Mouse (Mus musculus) heart, adult 2 months (tissue): ENCODE data around the gene Ehd4. TPM values are rescaled to one million over a fixed set of nuclear protein-coding genes. Genes with fewer than 3 reads are reported as not detected.

ENCODE experiments used
- DNase-seq, 2 experiments: peaks; one replicate each; pipeline ENCODE4 v3.0.0; 2021
- H3K27ac ChIP-seq: fragments of 200-600 bp; 2 replicates; pipeline ENCODE4 v1.8.1; 2022
- H3K27me3 ChIP-seq: fragments of 200-500 bp; 2 replicates; pipeline ENCODE4 v1.6.1; 2012; ENCODE audit warnings: mild to moderate bottlenecking, low read length, inconsistent platforms, mixed read lengths; ENCODE audit not compliant: control insufficient read depth, insufficient read depth
- H3K36me3 ChIP-seq: fragments of 200-500 bp; 2 replicates; pipeline ENCODE4 v1.6.1; 2012; ENCODE audit warnings: low read length, inconsistent platforms; ENCODE audit not compliant: control insufficient read depth, insufficient read depth
- H3K4me1 ChIP-seq: fragments of 200-500 bp; 2 replicates; pipeline ENCODE4 v1.6.1; 2011; ENCODE audit warnings: low read length; ENCODE audit not compliant: control insufficient read depth, insufficient read depth
- H3K4me3 ChIP-seq: fragments of 200-600 bp; 2 replicates; pipeline ENCODE4 v1.8.1; 2022
- H3K79me2 ChIP-seq: fragments of 200-500 bp; replicated peaks from 2 replicates; pipeline ENCODE4 v1.6.1; 2012; ENCODE audit warnings: mild to moderate bottlenecking, inconsistent platforms, low read length, moderate library complexity, mixed read lengths; ENCODE audit not compliant: control insufficient read depth, insufficient read depth
- H3K9ac ChIP-seq: fragments of 200-500 bp; 2 replicates; pipeline ENCODE4 v1.6.1; 2012; ENCODE audit warnings: low read depth, mild to moderate bottlenecking, control low read depth, inconsistent platforms, low read length, mixed read lengths
- CTCF ChIP-seq: fragments of 200-600 bp; IDR thresholded peaks from 2 replicates; pipeline ENCODE4 v1.8.1; 2022; ENCODE audit warnings: antibody characterized with exemption, mild to moderate bottlenecking, moderate library complexity
- EP300 ChIP-seq: fragments of 200-500 bp; IDR thresholded peaks from 2 replicates; pipeline ENCODE4 v1.6.1; 2011; ENCODE audit warnings: low read depth, low read length, control low read depth; ENCODE audit not compliant: insufficient read depth
- POLR2A ChIP-seq: fragments of 200-500 bp; IDR thresholded peaks from 2 replicates; pipeline ENCODE4 v1.6.1; 2011; ENCODE audit warnings: mild to moderate bottlenecking, low read depth, low read length, control low read depth; ENCODE audit not compliant: insufficient read depth
- WGBS: fragments of 180-500 bp; shearing (Covaris S2); methylation state at CpG from one replicate; pipeline ENCODE4 v1.1.7; 2018; 5-methylcytosine and 5-hydroxymethylcytosine counted together
- intact Hi-C: fragments of 180-260 bp; cut with DNase I; formaldehyde crosslinking; loops from one replicate; pipeline ENCODE4 v1.15.1; 2025
- polyA plus RNA-seq: library from polyadenylated mRNA; depleted of rRNA; stranded (reverse); fragments of >200 nt; gene quantifications from 2 replicates; pipeline ENCODE4 v1.2.3, GENCODE M21; 2012
- total RNA-seq, 2 experiments: library from RNA; stranded (reverse); gene quantifications; 2 replicates each; pipeline ENCODE4 v1.2.3; 2021

The Ehd4 gene
- total and polyA plus RNA-seq, 3 experiments: 213 to 373 (median 330) TPM

DNA sequence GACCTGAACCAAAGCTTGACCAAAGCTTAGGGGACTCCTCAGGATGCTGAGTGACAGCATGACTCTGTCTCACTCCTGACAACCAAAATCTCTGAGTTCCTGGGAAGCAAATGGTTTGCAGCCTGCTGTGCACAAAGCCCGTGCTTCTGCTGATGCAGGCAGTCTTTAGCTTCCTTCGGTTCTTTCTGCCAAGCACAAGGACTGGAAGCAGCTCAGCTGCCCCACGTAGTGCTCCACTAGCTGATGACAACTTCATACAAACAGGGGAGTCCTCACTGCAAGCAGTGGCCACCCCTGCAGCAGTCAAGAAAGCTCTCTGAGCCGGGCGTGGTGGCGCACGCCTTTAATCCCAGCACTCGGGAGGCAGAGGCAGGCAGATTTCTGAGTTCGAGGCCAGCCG, 11.1 kb upstream of the Ehd4 start:
- intact Hi-C loops: no loop called here
- Histone ChIP-seq H3K36me3 (no peaks in the 10 kb centered on the region), H3K4me1 (peaks cover 1% of the 10 kb centered on the region; the same call in 1 of the 2 replicates), H3K79me2 (no peaks in the 10 kb centered on the region), H3K9ac (no peak overlapping the region), H3K27ac (no peak overlapping the region), H3K4me3 (no peak overlapping the region), H3K27me3 (no peaks in the 10 kb centered on the region)
- DNase-seq: no peak
- TF ChIP-seq CTCF (no peak), POLR2A (no peak), EP300 (no peak)
- 83% methylated on average over 10 of the region's 10 CpGs for WGBS

DNA sequence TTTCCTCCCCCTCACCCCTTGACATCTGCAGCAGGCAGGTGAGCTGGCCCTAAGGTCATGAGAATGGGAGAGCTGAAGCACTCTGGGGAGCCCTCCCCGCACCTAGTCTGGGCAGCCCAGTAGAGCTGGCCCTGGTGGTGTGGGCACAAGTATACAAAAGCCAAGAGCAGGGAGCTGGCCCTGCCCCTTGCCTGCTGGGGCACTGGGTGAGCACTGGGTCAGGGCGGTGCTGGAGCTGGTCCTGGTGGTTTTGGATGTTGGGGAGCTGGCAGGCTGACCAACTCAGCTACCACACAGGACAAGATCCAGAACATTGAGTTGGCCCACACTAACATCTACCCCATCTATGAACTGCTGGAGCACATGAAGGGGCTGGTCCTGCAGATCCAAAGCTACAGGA, 5.0 kb upstream of the Ehd4 start:
- 89% methylated on average over 2 of the region's 2 CpGs for WGBS
- H3K9ac ChIP-seq: no peak overlapping the region
- TF ChIP-seq POLR2A (no peak), EP300 (no peak), CTCF (no peak)
- H3K36me3 ChIP-seq: no peaks in the 10 kb centered on the region
- H3K4me1 ChIP-seq: no peaks in the 10 kb centered on the region; the same call in none of the 2 replicates
- intact Hi-C loops: no loop called here
- H3K4me3 ChIP-seq: no peak overlapping the region
- H3K27me3 ChIP-seq: no peaks in the 10 kb centered on the region
- H3K79me2 ChIP-seq: no peaks in the 10 kb centered on the region
- no peak for DNase-seq
- H3K27ac ChIP-seq: peak overlapping the region; percentile 26; the same call in 1 of the 2 replicates

DNA sequence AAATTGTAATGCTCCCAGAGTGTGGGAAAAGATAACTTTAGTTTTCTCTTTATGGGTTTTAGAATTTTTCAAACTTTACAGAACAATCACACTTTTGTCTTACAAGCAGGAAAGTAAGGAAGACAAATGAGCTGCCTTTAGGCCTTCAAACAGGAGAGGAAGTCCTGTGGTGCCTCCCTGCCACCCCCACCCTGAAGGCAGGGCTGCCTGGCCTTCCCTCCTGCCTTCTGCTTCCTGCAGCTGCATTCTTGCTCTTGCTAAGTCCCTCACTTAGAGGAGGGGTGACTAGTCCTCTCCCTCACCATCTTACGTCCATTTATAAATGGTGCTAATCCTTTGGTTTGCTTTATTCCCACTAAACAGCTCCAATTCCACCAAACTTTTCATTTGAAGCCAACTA, 4.4 kb upstream of the Ehd4 start:
- Histone ChIP-seq H3K79me2 (no peaks in the 10 kb centered on the region), H3K27ac (no peak overlapping the region), H3K4me3 (no peak overlapping the region), H3K9ac (no peak overlapping the region), H3K27me3 (no peaks in the 10 kb centered on the region), H3K4me1 (no peaks in the 10 kb centered on the region; the same call in none of the 2 replicates), H3K36me3 (no peaks in the 10 kb centered on the region)
- 50% methylated on average over 1 of the region's 1 CpGs for WGBS
- intact Hi-C loops: no loop called here
- peak in 1 of 2 experiments; percentile 46 for DNase-seq
- TF ChIP-seq POLR2A: no peak
- no peak for TF ChIP-seq EP300
- TF ChIP-seq CTCF: no peak

DNA sequence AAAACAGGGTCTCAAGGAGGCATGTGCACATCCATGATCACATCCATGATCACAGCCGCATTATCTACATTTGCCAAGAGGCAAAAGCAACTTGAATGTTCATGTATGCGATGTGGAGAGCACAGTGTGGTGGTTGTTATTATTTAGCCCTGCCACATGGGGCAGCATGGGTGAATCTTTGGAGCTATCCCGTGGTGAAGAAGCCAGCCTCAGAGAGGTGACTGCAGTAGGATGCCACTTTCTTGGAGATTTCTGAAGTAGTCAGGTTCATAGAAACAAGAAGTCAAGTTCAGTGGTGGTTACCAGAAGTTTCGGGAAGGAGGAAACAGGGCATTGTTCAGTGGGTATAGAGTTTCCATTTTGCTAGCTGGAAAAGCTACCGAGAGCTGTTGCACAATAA, 3.6 kb upstream of the Ehd4 start:
- no peaks in the 10 kb centered on the region for H3K36me3 ChIP-seq
- TF ChIP-seq POLR2A (no peak), CTCF (no peak)
- no peak overlapping the region for H3K9ac ChIP-seq
- intact Hi-C loops: no loop called here
- no peaks in the 10 kb centered on the region; the same call in none of the 2 replicates for H3K4me1 ChIP-seq
- no peak overlapping the region for H3K27ac ChIP-seq
- H3K79me2 ChIP-seq: no peaks in the 10 kb centered on the region
- no peak overlapping the region for H3K4me3 ChIP-seq
- no peak for DNase-seq
- WGBS: 50% methylated on average over 5 of the region's 5 CpGs
- H3K27me3 ChIP-seq: no peaks in the 10 kb centered on the region

DNA sequence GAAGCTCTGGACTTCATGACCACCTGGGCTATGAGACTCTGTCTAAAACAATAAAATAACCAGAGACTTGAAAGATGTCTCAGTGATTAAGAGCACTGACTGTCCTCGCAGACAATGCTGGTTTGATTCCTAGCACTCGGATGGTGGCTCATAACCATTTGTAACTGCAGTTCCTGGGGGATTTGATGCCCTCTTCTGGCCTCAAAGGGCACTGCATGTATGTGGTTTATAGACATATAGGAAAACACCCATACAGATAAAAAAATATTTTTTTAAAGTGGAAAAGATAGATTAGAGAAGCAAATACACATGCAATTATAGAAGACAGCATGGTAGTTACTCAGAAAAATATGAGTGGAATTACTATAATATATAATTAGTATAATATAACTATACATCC, 3.2 kb upstream of the Ehd4 start:
- no peak for DNase-seq
- no peaks in the 10 kb centered on the region for H3K36me3 ChIP-seq
- intact Hi-C loops: no loop called here
- no peaks in the 10 kb centered on the region for H3K27me3 ChIP-seq
- H3K27ac ChIP-seq: no peak overlapping the region
- no peaks in the 10 kb centered on the region for H3K79me2 ChIP-seq
- no peaks in the 10 kb centered on the region; the same call in none of the 2 replicates for H3K4me1 ChIP-seq
- no peak overlapping the region for H3K4me3 ChIP-seq
- H3K9ac ChIP-seq: no peak overlapping the region
- TF ChIP-seq POLR2A (no peak), CTCF (peak; percentile 50), EP300 (no peak)
- 82% methylated on average over 2 of the region's 2 CpGs for WGBS

DNA sequence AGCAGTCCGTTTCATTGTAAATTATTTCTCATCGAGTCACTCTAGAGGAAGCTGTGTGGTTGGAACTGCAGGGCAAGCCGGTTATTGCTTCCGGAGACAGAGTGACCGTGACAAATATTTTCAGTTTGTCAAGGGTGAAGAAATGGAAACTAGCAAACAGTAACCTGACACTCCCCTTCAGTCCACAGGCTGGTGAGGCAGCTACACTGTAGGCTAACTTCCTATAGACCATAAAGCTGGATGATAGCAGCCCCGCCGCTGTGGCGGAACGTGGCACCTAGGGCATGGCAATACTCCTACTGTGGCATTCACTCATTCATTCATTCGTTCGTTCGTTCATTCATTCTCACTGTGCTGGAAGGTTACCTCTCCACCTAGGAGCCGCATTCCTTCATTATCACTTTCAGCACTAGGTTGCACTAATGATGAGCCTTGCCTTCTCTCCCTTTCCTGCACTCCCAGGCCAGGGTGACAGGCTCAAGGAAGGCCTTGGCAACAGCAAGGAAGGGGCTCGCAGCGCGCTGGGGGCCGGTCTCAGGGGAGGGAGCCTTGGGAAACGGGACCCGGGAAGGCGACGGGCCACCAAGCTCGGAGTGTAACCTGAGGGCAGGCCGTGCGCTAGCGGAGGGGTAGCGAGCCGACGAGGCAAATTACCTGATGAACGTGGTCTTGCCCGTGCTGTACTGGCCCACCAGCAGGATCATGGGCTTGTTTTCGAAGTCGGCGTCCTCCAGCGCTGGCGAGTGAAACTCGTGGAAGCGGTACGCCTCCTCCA, 633 bp downstream of the Ehd4 start:
- peaks cover 2% of the 10 kb centered on the region for H3K4me1 ChIP-seq
- H3K9ac ChIP-seq: peak overlapping the region; percentile 92
- WGBS: under 1% methylated on average over 38 of the region's 38 CpGs
- peak; percentile 38 for TF ChIP-seq POLR2A
- no peak for TF ChIP-seq CTCF
- peaks cover 14% of the 10 kb centered on the region for H3K36me3 ChIP-seq
- H3K27ac ChIP-seq: peak overlapping the region; percentile 96
- peak in 1 of 2 experiments; percentile 46 for DNase-seq
- H3K4me3 ChIP-seq: peak overlapping the region; percentile 98
- no peaks in the 10 kb centered on the region for H3K27me3 ChIP-seq
- no peaks in the 10 kb centered on the region for H3K79me2 ChIP-seq
- intact Hi-C loops: loop anchor here (2.0 to 5.0 kb wide), 3 partner anchors 19 to 176 kb away; no protein-coding TSS in a partner anchor
